ENCODE assay signal across 8 mouse cellular contexts in genomic region chr15:98607557-98607956, GRCm38 (mm10). TPM values are rescaled to one million over a fixed set of nuclear protein-coding genes. Genes with fewer than 3 reads are reported as not detected.
DNase-seq lines count a peak whose midpoint lies in the region; ATAC-seq lines count a peak whose summit lies in the region.

No protein-coding gene starts in this region.

- H3K4me1 ChIP-seq in forebrain, embryonic 12.5 days: peaks cover 36% of the 10 kb centered on the region
- H3K4me1 ChIP-seq in hindbrain, embryonic 11.5 days (replicated peaks; ENCODE audit: control insufficient read depth, insufficient read depth, low read length): peaks cover 7% of the 10 kb centered on the region
- peaks cover 43% of the 10 kb centered on the region for H3K4me1 ChIP-seq in limb, embryonic 13.5 days
- peaks cover 54% of the 10 kb centered on the region for H3K4me1 ChIP-seq in neural tube, embryonic 13.5 days (replicated peaks)

- no peaks in the 10 kb centered on the region for H3K9me3 ChIP-seq in forebrain, embryonic 12.5 days
- H3K9me3 ChIP-seq in hindbrain, embryonic 11.5 days (ENCODE audit: control insufficient read depth, low read length): no peaks in the 10 kb centered on the region
- H3K9me3 ChIP-seq in limb, embryonic 13.5 days: no peaks in the 10 kb centered on the region
- no peaks in the 10 kb centered on the region for H3K9me3 ChIP-seq in neural tube, embryonic 13.5 days

- intact Hi-C loops in left cerebral cortex, postnatal 25 days (cut with DNase I): no loop called here
- intact Hi-C loops in left cerebral cortex, postnatal 36 days (cut with DNase I): no loop called here

- WGBS in forebrain, embryonic 12.5 days: 59% methylated on average over 4 of the region's 4 CpGs
- WGBS in hindbrain, embryonic 11.5 days: 51% methylated on average over 4 of the region's 4 CpGs
- 39% methylated on average over 4 of the region's 4 CpGs for WGBS in limb, embryonic 13.5 days
- WGBS in neural tube, embryonic 13.5 days: 17% methylated on average over 4 of the region's 4 CpGs

- H3K4me2 ChIP-seq in forebrain, embryonic 12.5 days: peak overlapping the region; percentile 77
- peak overlapping the region; percentile 69 for H3K4me2 ChIP-seq in hindbrain, embryonic 11.5 days (replicated peaks; ENCODE audit: low read depth, low read length)
- H3K4me2 ChIP-seq in limb, embryonic 13.5 days (replicated peaks): peak overlapping the region; percentile 87
- H3K4me2 ChIP-seq in neural tube, embryonic 13.5 days: peak overlapping the region; percentile 81

- H3K27me3 ChIP-seq in forebrain, embryonic 12.5 days: no peaks in the 10 kb centered on the region
- H3K27me3 ChIP-seq in hindbrain, embryonic 11.5 days (ENCODE audit: control insufficient read depth, insufficient read depth, low read length): no peaks in the 10 kb centered on the region
- H3K27me3 ChIP-seq in limb, embryonic 13.5 days: no peaks in the 10 kb centered on the region
- H3K27me3 ChIP-seq in neural tube, embryonic 13.5 days: no peaks in the 10 kb centered on the region

- peak; percentile 68 to 79 for DNase-seq in adrenal gland, adult (ENCODE audit: inconsistent age in 2 of 2, low spot score in 1 of 2)
- no peak for DNase-seq in hindbrain, embryonic 11.5 days (ENCODE audit: low spot score)
- DNase-seq in left cerebral cortex, postnatal 25 days (ENCODE audit: low spot score in 2 of 2): no peak
- DNase-seq in ovary, adult 18-20 months (ENCODE audit: low spot score): no peak
- no peak for DNase-seq in left cerebral cortex, postnatal 36 days (ENCODE audit: low spot score in 2 of 2)

- peak overlapping the region; percentile 92; the same call in 1 of the 2 replicates for H3K9ac ChIP-seq in forebrain, embryonic 12.5 days
- peak overlapping the region; percentile 64; the same call in 1 of the 2 replicates for H3K9ac ChIP-seq in hindbrain, embryonic 11.5 days (ENCODE audit: low read depth, low read length)
- peak overlapping the region; percentile 90 for H3K9ac ChIP-seq in limb, embryonic 13.5 days
- peak overlapping the region; percentile 90 for H3K9ac ChIP-seq in neural tube, embryonic 13.5 days

- ATAC-seq in forebrain, embryonic 12.5 days (ENCODE audit: low FRiP score): no peak
- ATAC-seq in hindbrain, embryonic 11.5 days (ENCODE audit: low FRiP score): no peak
- no peak for ATAC-seq in limb, embryonic 13.5 days (ENCODE audit: low FRiP score, low read depth)
- no peak for ATAC-seq in neural tube, embryonic 13.5 days (ENCODE audit: low read depth)

- peak overlapping the region; percentile 82 for H3K4me3 ChIP-seq in forebrain, embryonic 12.5 days (replicated peaks)
- peak overlapping the region; percentile 88 for H3K4me3 ChIP-seq in hindbrain, embryonic 11.5 days (ENCODE audit: low read depth, low read length)
- H3K4me3 ChIP-seq in limb, embryonic 13.5 days: peak overlapping the region; percentile 79
- peak overlapping the region; percentile 77 for H3K4me3 ChIP-seq in neural tube, embryonic 13.5 days

- peaks cover 26% of the 10 kb centered on the region for H3K36me3 ChIP-seq in forebrain, embryonic 12.5 days (replicated peaks)
- peaks cover 5% of the 10 kb centered on the region; the same call in 1 of the 2 replicates for H3K36me3 ChIP-seq in hindbrain, embryonic 11.5 days (ENCODE audit: control insufficient read depth, insufficient read depth, low read length)
- H3K36me3 ChIP-seq in limb, embryonic 13.5 days: peaks cover 34% of the 10 kb centered on the region
- H3K36me3 ChIP-seq in neural tube, embryonic 13.5 days: peaks cover 20% of the 10 kb centered on the region

- 0 out of 2 replicates have a peak overlapping the region, but pooled peaks have one; percentile 46 for H3K27ac ChIP-seq in forebrain, embryonic 12.5 days
- H3K27ac ChIP-seq in hindbrain, embryonic 11.5 days (ENCODE audit: low read depth, low read length): no peak overlapping the region
- peak overlapping the region; percentile 33; the same call in 1 of the 2 replicates for H3K27ac ChIP-seq in limb, embryonic 13.5 days
- H3K27ac ChIP-seq in neural tube, embryonic 13.5 days (replicated peaks): peak overlapping the region; percentile 92; the same call in 1 of the 2 replicates

RNA-seq across cellular contexts. Expression of gene Adcy6, which starts 2.3 kb away (rescaled TPM):
- polyA plus RNA-seq in forebrain, embryonic 12.5 days (2016; fragmentation: Nextera tagmentation; extraction: Ambion mirVana): 12.9 and 14.2 TPM in 2 replicates
- 12.4 and 17.3 TPM in 2 replicates for polyA plus RNA-seq in hindbrain, embryonic 11.5 days (2014; fragmentation: Nextera tagmentation; extraction: Ambion mirVana)
- 16.9 and 17.1 TPM in 2 replicates for polyA plus RNA-seq in limb, embryonic 13.5 days (2015; fragmentation: Nextera tagmentation; extraction: Ambion mirVana)
- 10.4 and 10.7 TPM in 2 replicates for polyA plus RNA-seq in neural tube, embryonic 13.5 days (2015; fragmentation: Nextera tagmentation; extraction: Ambion mirVana)
- total RNA-seq in left cerebral cortex, postnatal 25 days (2021): 10 to 100 TPM; 51.7 to 53.7 TPM
- total RNA-seq in left cerebral cortex, postnatal 36 days (2021): 10 to 100 TPM; 41.5 to 58.4 TPM

RNA-seq across cellular contexts. Expression of gene Cacnb3, which starts 23.1 kb away (rescaled TPM):
- 77.1 and 80.4 TPM in 2 replicates for polyA plus RNA-seq in forebrain, embryonic 12.5 days (2016; fragmentation: Nextera tagmentation; extraction: Ambion mirVana)
- polyA plus RNA-seq in hindbrain, embryonic 11.5 days (2014; fragmentation: Nextera tagmentation; extraction: Ambion mirVana): 41.3 and 42.9 TPM in 2 replicates
- 43.7 and 48.2 TPM in 2 replicates for polyA plus RNA-seq in limb, embryonic 13.5 days (2015; fragmentation: Nextera tagmentation; extraction: Ambion mirVana)
- polyA plus RNA-seq in neural tube, embryonic 13.5 days (2015; fragmentation: Nextera tagmentation; extraction: Ambion mirVana): 124 and 137 TPM in 2 replicates
- total RNA-seq in left cerebral cortex, postnatal 25 days (2021): 100 to 1,000 TPM; 277 to 286 TPM
- total RNA-seq in left cerebral cortex, postnatal 36 days (2021): 100 to 1,000 TPM; 273 to 276 TPM

RNA-seq across cellular contexts. Expression of gene 4930415O20Rik, which starts 36.8 kb away (rescaled TPM):
- not detected in 2 replicates for polyA plus RNA-seq in forebrain, embryonic 12.5 days (2016; fragmentation: Nextera tagmentation; extraction: Ambion mirVana)
- not detected in 2 replicates for polyA plus RNA-seq in hindbrain, embryonic 11.5 days (2014; fragmentation: Nextera tagmentation; extraction: Ambion mirVana)
- not detected in 2 replicates for polyA plus RNA-seq in limb, embryonic 13.5 days (2015; fragmentation: Nextera tagmentation; extraction: Ambion mirVana)
- not detected in 2 replicates for polyA plus RNA-seq in neural tube, embryonic 13.5 days (2015; fragmentation: Nextera tagmentation; extraction: Ambion mirVana)
- not detected for total RNA-seq in left cerebral cortex, postnatal 25 days (2021)
- not detected for total RNA-seq in left cerebral cortex, postnatal 36 days (2021)

RNA-seq across cellular contexts. Expression of gene Ccnt1, which starts 36.8 kb away (rescaled TPM):
- polyA plus RNA-seq in forebrain, embryonic 12.5 days (2016; fragmentation: Nextera tagmentation; extraction: Ambion mirVana): 61.2 and 63.2 TPM in 2 replicates
- 63.8 and 67.8 TPM in 2 replicates for polyA plus RNA-seq in hindbrain, embryonic 11.5 days (2014; fragmentation: Nextera tagmentation; extraction: Ambion mirVana)
- polyA plus RNA-seq in limb, embryonic 13.5 days (2015; fragmentation: Nextera tagmentation; extraction: Ambion mirVana): 57.7 and 62.1 TPM in 2 replicates
- polyA plus RNA-seq in neural tube, embryonic 13.5 days (2015; fragmentation: Nextera tagmentation; extraction: Ambion mirVana): 68.7 and 76.3 TPM in 2 replicates
- total RNA-seq in left cerebral cortex, postnatal 25 days (2021): 10 to 100 TPM; 45.5 to 45.9 TPM
- 10 to 100 TPM; 37.0 to 45.6 TPM for total RNA-seq in left cerebral cortex, postnatal 36 days (2021)

RNA-seq across cellular contexts. Expression of gene Ddx23, which starts 55.1 kb away (rescaled TPM):
- polyA plus RNA-seq in forebrain, embryonic 12.5 days (2016; fragmentation: Nextera tagmentation; extraction: Ambion mirVana): 23.9 and 24.1 TPM in 2 replicates
- polyA plus RNA-seq in hindbrain, embryonic 11.5 days (2014; fragmentation: Nextera tagmentation; extraction: Ambion mirVana): 21.7 and 33.0 TPM in 2 replicates
- 34.5 and 35.5 TPM in 2 replicates for polyA plus RNA-seq in limb, embryonic 13.5 days (2015; fragmentation: Nextera tagmentation; extraction: Ambion mirVana)
- 20.5 and 21.7 TPM in 2 replicates for polyA plus RNA-seq in neural tube, embryonic 13.5 days (2015; fragmentation: Nextera tagmentation; extraction: Ambion mirVana)
- total RNA-seq in left cerebral cortex, postnatal 25 days (2021): 10 to 100 TPM; 69.4 to 75.8 TPM
- 10 to 100 TPM; 80.2 to 82.7 TPM for total RNA-seq in left cerebral cortex, postnatal 36 days (2021)

Comparison
In these comparisons a context has a peak if more than half of its experiments do, and no peak if none do; other contexts are left out.
1. DNase-seq: peak in adrenal gland, adult (2 of 2); none in hindbrain, embryonic 11.5 days (single experiment), left cerebral cortex, postnatal 25 days (0 of 2), ovary, adult 18-20 months (single experiment) and left cerebral cortex, postnatal 36 days (0 of 2).
2. Peak in every context shown above with its lines, with median percentiles within 50 percentile points of each other: H3K4me2 ChIP-seq, H3K4me3 ChIP-seq and H3K9ac ChIP-seq.